Mouse (Mus musculus): ENCODE data around the gene Dnajc17.
A peak's percentile ranks its signal among the peaks of the same experiment; 100 is the strongest.

Gene Dnajc17

DNA sequence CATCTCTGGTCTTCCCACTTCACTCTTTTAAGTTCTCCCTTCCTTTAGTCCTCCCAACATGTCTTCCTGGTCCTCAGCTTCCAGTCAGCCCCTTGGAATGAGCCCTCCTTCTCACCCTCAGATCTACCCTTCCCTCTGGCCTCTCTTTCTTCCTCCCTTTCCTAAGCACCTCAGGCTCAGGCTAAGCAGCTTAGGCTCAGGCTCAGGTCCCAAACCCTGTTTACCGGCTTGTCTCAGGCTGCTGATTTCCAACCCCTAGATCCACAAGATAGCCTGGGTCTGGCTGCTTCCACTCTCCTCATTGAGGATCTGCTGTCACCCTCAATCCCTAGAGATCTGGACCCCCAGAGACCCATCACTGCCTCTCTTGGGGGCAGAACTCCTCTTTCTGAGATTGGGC, 10.5 kb downstream of the Dnajc17 start:
- DNase-seq (ENCODE audit: low spot score): no peak

DNA sequence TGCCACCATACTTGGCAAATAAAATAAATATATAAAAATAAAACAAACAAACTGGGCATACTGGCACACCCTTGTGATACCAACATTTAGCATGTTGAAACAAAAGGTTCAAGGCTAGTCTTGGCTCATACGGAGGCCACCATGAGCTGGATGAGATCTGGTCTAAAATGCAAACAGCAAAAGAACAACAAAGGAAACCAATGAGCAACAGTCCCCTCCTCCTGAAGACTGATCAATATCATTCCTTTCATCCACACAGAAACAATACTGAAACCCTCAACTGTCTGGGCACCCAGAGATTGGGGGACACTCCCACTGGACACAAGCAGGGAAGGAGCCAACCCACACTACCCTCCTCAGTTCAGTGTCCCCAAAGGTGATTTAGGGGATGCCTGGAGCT, 11.1 kb downstream of the Dnajc17 start:
- no peak for DNase-seq (ENCODE audit: low spot score)

DNA sequence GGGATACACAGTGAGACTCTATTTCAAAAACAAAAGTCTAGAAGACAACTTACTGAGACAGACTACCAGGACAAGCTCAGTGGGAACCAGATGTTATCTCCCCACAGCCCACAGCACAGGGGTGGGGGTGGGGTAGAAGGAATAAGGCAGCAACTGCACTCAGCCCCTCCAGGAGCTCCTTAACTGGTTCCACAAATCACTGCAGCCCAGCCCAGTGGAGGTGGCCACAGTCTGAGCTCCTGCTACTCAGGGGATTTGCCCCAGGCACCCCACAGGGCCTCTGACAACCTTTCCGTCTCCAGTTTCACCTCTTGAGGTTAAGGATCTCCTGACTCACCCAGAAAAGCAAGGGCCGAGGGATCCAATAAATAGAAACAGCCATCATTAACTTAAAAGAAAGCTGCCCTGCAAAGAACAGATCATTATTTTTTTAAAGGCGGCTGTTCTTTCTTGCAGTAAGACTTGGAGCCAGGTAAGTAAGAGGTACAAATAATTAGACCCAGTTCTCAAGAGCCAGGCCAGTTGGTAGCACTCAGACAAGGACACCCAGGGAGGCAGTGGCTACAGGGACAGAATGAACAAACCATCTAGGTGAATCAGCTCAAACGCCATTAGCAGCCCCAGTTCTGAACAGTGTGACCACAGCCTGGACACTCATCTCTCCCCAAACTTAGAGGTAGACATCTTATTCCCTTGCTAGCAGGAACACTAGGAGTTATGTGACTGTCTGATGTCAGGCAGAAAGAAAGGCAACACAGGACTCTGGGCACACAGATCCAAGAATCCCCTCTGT, 12.1 kb downstream of the Dnajc17 start:
- no peak for DNase-seq (ENCODE audit: low spot score)

DNA sequence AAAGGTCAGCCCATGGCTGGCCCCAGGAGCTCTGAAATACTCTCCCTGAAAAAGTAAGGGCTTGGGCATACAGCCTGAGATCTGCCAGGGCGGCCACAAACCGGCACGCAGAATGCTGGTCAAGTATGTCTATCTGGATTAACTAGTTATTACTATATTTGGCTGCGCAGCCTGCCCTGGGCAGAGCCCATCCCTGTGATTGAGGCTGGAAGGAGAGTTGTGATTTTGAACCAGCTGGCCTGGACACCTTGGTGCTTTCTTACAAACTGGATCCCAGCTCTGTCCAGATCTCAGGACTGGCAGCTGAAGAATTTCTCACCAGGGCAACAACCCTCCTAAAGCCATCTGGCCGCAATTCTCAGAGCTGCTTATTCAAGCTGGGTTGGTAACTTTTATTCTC, 14.5 kb downstream of the Dnajc17 start:
- no peak for DNase-seq (ENCODE audit: low spot score)

GRCm38 (mm10) chr2:119190969-119191368, 17.6 kb downstream of the Dnajc17 start:
- DNase-seq (ENCODE audit: low spot score): no peak

DNA sequence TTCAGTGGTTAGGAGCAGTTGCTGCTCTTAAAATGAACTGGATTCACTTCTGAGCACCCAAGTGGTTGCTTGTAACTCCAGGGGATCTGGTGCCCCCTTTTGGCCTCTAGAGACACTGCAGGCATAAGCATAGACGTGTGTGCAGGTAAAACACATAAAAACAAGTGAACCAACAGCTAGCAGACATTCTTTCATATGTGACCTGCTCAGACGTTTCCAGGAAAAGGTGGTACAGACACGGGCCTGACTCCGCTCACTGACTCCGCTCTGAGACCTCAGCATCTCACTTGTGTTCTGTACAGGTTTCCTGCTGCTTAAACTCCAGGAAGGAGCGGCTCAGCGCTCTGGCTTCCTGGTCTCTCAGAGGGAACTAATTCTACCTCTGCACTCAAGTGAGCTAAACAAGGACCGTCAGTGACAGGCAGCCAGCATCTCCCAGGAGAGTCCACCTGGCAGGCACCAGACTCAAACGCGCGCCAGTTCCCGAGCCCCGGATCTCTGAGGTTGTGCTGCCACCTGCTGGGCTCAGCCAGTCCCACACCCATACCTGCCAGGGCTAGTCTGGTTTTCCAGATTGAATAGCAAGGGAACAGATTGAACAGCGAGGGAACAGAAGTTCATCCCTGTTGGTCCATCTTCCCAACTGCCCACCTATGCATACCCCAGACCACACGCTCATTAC, 19.4 kb downstream of the Dnajc17 start:
- DNase-seq (ENCODE audit: low spot score): peak; percentile 86

- no peak for DNase-seq (ENCODE audit: low spot score)
Measured at GRCm38 (mm10) chr2:119182914-119183313, 25.7 kb downstream of the Dnajc17 start.

DNA sequence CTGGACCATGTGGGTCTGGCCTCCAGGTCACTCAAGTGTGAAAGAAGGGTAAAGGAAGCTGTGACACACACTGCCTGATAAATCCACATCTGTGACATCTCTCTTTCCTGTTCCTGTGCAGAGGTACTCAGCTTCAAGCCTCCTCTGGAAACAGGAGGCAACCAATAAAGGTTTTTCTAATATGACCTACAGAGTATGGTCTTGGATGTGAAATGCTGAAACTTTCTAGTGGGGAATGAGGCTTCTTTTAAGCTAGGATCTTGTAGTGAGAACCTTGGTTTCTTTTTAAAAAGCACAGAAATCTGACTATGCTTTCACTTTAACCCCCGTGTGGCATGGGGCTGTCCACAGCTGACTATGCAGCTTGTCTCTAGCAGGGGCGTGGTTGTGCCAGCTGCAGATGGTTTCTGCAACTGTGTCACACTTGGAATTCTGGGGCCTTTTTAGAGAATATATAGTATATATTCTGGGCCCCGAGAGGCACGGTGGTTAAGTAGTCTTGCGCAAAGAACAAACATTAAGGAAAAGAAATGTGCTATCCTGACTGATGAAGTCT, 31.1 kb downstream of the Dnajc17 start:
- DNase-seq (ENCODE audit: low spot score): no peak

DNA sequence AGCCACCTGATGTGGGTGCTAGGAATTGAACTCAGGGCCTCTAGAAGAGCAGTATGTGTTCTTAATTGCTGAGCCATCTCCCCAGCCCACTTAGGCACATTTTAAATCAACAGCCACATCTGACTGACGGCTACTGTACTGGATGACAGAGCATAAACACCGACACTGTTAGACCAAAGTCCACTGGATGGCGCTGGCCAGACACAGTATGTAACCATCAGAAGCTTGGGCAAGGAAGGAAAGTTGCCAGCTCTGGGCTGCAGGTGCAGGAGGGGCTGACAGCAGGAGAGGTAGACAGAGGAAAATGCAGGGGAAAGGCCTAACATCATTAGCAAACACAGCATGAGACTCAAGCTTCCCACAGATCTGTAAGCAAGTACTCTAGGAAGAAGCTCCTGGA, 31.8 kb downstream of the Dnajc17 start:
- no peak for DNase-seq (ENCODE audit: low spot score)

DNA sequence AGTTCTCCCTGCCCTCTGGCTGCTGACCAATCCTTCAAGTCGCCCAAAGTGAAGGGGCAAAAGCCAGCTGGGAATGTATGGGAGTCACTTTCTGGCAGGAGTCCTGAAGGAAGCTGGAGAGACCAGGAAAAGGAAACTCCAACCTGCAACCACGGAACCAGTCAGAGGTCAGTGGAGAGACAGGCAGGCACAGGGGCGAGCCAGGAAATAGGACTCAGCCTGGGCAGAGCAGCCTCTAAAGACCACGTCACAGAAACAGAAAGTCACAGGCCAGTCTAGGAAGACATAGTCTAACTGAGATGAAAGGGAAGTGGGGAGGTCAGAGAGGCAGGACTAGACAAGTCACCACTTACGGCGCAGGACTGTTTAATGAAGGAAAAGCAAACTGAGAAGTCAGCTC, 33.0 kb downstream of the Dnajc17 start:
- no peak for DNase-seq (ENCODE audit: low spot score)

- no peak for DNase-seq (ENCODE audit: low spot score)
Measured at GRCm38 (mm10) chr2:119174866-119175265, 33.7 kb downstream of the Dnajc17 start.

DNA sequence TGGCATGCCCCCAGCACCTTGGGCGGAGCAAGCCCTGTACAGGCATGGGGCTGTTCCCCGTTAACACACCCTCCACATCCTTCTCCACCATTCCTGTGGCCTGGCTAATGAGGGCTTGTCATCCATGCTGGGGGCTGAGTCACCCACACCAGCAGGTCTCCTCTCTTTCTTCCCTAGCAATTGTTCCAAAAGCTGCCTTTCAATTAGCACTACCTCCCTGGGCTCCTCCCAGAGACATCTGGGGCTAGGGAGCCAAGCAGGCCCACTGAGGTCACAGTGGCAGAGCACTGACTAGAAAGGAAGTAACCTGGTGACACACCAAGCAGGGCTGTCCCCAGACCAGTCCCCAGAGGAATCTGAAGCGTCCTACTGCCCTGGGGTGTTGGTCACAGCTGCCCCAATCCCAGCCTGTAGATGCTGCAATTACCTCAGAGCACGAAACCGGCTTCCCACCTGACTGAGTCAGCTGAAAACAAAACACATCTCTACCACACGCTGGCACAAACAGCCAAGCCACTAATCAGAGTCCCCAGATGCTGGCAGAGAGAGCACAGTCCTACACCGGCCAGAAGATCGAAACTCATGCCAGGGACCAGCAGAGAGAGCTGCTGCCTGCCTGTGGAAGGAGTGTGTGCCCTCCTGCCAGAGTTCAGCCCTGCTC, 34.5 kb downstream of the Dnajc17 start, which contains the start of gene Gm14137:
Gene Gm14137 (plus strand): TSS at position 519 of the 661 bp plus-strand sequence.
- peak; percentile 82 for DNase-seq (ENCODE audit: low spot score)

GRCm38 (mm10) chr2:119172862-119173576, 35.6 kb downstream of the Dnajc17 start:
- DNase-seq (ENCODE audit: low spot score): peak; percentile 80

GRCm38 (mm10) chr2:119172446-119172845, 36.1 kb downstream of the Dnajc17 start:
- no peak for DNase-seq (ENCODE audit: low spot score)

- peak; percentile 88 for DNase-seq (ENCODE audit: low spot score)
Measured at GRCm38 (mm10) chr2:119171574-119171973, 37.0 kb downstream of the Dnajc17 start.

- DNase-seq (ENCODE audit: low spot score): no peak
Measured at GRCm38 (mm10) chr2:119170282-119170681, 38.3 kb downstream of the Dnajc17 start.

DNA sequence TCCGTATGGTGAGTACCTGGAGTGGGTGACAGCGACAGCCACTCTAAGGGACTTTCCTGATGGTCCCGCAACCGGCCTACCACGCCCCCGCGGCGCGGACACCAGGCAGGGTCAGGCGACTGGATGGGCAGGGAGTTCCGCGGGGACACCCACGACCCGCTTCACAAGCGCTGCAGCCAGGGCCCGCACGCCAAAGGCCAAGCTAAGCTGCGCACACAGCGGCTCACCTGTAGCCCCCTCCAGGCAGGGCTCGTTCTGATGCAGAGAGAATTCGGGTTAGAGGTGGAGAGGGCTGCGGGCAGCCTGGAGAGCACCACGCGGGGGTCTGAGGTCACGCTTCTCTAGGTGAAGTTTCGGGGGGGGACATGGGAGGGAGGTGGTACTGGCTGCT, 40.7 kb downstream of the Dnajc17 start:
- no peak for DNase-seq (ENCODE audit: low spot score)

DNA sequence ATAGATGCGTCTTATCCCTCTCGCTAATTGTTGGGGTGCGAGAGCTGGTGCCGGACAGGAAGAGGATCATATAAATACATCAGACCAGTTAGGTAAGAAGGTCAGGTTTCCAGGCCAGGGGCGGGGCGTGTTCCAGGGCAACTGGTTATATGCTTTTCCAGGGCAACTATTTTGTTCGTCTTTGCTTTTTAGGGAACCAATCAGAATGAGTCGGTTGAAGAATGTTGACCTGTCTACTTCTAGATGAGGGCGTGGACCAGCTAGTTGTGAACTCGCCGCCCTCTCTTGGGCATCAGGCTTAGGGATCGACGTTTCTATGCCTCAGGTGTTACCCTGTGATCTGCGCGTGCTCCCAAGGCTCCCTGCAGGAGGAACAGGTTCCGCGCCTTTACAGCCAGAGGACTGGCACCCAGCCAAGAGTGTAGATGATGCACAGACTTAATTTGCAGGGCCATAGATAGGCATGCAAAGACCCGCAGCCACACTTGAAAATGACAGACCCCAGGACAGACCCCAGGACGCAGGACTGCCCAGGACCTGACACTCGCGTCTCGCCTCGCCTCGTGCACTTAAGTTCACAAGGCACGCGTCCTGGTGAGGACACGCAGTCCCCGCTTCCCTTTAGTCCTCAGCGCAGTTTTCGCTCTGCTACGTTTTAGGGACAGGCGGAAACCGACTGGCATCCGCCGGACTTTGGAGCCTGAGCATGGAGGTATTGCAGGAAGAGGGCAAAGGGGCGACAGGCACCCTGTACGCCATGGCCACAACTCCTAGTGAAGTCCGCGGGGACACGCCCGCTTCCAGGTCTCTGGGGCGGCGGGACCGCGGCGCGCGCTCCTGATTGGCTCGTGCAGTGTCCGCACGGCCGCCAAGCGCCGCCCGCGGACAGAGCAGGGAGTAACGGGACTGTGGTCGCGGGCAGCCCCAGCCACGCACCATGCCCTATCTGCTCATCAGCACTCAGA, 41.4 kb downstream of the Dnajc17 start, which contains the start of gene Gchfr:
Gene Gchfr (plus strand): TSS at position 873 of the 965 bp plus-strand sequence.
- DNase-seq (ENCODE audit: low spot score): peak; percentile 77

DNA sequence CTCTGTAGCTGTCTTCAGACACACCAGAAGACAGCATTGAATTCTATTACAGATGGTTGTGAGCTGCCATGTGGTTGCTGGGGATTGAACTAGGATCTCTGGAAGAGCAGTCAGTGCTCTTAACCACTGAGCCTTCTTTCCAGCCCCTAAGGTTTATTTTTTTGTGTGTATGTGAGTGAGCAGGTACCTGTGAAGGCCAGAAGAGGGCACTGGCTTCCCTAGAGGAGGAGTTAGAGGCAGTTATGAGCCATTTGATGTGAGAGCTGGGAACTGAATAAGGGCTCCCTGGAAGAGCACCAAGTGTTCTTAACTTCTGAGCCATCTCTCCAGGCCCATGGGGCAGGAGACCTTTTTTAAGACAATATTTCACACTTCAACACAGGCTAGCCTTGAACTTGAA, 43.2 kb downstream of the Dnajc17 start:
- no peak for DNase-seq (ENCODE audit: low spot score)

GRCm38 (mm10) chr2:119163999-119164398, 44.6 kb downstream of the Dnajc17 start:
- DNase-seq (ENCODE audit: low spot score): no peak

DNA sequence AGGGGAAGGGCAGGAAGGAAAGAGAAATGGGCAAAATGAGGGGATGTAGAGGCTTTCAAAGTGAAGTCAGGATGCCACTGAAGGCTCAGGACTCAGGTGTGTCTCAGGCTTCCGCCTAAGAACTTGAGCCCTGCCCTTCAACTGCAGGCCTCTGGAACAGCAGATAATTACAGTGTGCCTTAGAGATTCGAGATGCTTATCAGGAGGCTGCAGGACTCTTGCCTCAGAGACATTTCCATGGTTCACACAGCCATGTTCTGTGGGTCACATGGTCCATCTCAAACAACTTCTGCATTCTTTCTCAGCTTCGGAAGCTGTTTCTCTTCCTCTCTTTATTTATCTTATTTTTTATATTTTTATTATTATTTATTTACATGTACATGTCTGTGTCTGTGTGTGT, 45.5 kb downstream of the Dnajc17 start:
- DNase-seq (ENCODE audit: low spot score): peak; percentile 69

All from MN1 (cell line).